Mouse (Mus musculus) A20 (cell line): Measurements from ENCODE around the gene Ptgds.

Experiments
- DNase-seq: peaks from one replicate; pipeline ENCODE4 v3.0.0-alpha.2; 2011; ENCODE audit warnings: low read depth, low spot score

Ptgds gene

GRCm38 (mm10) chr2:25480541-25480940, 10.7 kb upstream of the Ptgds start:
- DNase-seq: peak; percentile 22

- no peak for DNase-seq
Observed at GRCm38 (mm10) chr2:25479551-25480311, 9.9 kb upstream of the Ptgds start.

GRCm38 (mm10) chr2:25477967-25478675, 8.3 kb upstream of the Ptgds start:
- DNase-seq: no peak

GRCm38 (mm10) chr2:25477541-25477940, 7.7 kb upstream of the Ptgds start:
- no peak for DNase-seq

- DNase-seq: no peak
Observed at GRCm38 (mm10) chr2:25472550-25472949, 2.7 kb upstream of the Ptgds start.

GRCm38 (mm10) chr2:25468962-25469915, 607 bp downstream of the Ptgds start:
- DNase-seq: no peak

- DNase-seq: no peak
Observed at GRCm38 (mm10) chr2:25467606-25468303, 2.1 kb downstream of the Ptgds start.

- DNase-seq: peak; percentile 46
Observed at GRCm38 (mm10) chr2:25465816-25466635, 3.8 kb downstream of the Ptgds start.

GRCm38 (mm10) chr2:25465256-25465655, 4.6 kb downstream of the Ptgds start:
- no peak for DNase-seq

- DNase-seq: no peak
Observed at GRCm38 (mm10) chr2:25463630-25464029, 6.2 kb downstream of the Ptgds start.

- no peak for DNase-seq
Observed at GRCm38 (mm10) chr2:25461407-25461806, 8.4 kb downstream of the Ptgds start.

GRCm38 (mm10) chr2:25460551-25461309, 9.1 kb downstream of the Ptgds start, which contains the start of gene Paxx:
Gene Paxx, minus strand, starts transcription at chr2:25461094.
- peak; percentile 99 for DNase-seq

GRCm38 (mm10) chr2:25460135-25460534, 9.7 kb downstream of the Ptgds start:
- no peak for DNase-seq

- DNase-seq: no peak
Observed at GRCm38 (mm10) chr2:25458911-25459310, 10.9 kb downstream of the Ptgds start.

- no peak for DNase-seq
Observed at GRCm38 (mm10) chr2:25457022-25457896, 12.6 kb downstream of the Ptgds start.

- DNase-seq: no peak
Observed at GRCm38 (mm10) chr2:25456205-25456953, 13.5 kb downstream of the Ptgds start, which contains the start of gene Clic3. Gene Clic3, plus strand, starts transcription at chr2:25456838.

GRCm38 (mm10) chr2:25452951-25453350, 16.9 kb downstream of the Ptgds start:
- DNase-seq: no peak
